Mouse (Mus musculus) heart, adult 11 months (tissue): ENCODE data around the gene Rpp21.

Experiments
- DNase-seq: peaks from one replicate; pipeline ENCODE4 v3.0.0; 2022

Gene Rpp21

DNA sequence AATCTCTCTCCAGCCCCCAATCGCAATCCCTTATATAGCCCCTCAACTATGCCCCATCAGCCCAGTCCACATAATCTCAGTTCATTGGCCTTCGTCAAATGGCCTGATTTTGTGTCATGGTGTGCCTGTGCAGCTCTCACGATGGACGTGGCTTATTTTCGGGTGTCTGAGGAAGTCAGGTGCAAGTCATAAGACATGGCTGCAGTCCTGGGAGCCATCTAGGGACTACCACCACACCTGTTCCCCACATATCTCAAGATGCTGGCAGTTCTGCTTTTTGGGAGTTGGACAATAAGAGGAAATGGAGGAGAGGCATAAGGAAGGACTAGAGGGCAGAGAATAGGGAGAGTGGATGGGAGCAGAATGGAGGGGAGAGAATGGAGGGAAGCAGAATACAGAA lies 24.3 kb downstream of the Rpp21 start:
- peak; percentile 64 for DNase-seq

DNA sequence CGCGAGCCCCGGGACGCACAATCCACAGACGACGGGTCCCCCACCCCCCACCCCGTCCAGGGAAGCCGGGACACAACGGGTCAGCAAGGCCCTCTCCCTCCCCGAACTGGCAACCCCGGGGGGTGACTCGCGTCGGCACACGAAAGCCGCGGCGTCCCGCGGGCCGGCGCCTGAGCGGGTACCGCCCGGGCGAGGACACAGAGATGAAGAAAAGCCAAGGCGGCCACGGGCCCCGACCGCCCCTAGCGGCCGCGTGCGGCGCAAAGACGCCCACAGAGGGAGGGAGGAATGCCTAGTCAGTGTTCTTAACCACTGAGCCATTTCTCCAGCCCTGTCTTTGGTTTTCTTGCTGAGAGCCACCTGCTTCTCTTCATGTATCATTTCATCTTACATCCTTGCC lies 26.6 kb downstream of the Rpp21 start:
- peak; percentile 97 for DNase-seq

DNA sequence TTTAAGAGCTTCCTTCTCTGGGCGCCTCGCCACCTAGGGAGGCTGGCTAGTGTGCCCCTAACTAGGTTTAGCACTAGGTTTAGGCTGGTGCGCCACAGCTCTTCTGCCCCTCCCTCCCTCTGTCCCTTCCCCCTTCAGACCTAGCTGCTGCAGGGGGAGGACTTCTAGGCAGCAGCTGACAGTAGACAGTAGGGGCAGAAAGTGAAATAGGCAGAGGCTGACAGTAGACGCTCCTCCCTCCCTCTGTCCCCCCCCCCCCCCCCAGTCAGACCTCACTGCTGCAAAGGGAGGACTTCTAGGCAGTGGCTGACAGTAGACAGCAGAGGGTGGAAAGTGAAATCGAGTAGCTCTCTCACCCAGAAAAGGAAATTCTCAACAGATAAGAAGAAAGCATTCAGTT lies 28.8 kb downstream of the Rpp21 start:
- DNase-seq: no peak

DNA sequence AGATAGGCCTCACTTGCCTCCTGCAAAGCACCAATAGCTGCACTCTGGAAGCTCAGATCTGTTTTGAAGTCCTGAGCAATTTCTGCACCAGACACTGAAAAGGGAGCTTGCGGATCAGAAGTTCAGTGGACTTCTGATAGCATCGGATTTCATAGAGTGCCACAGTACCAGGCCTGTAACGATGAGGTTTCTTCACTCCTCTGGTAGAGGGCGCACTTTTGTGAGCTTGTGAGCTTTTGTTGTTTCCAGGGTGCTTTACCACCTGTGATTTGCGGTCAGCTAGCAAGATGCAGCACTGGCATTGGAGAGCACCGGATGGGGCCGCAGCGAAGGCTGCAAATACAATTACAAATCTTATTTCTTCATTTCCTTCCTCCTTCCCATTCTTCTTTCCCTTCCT lies 30.9 kb downstream of the Rpp21 start:
- peak; percentile 65 for DNase-seq

DNA sequence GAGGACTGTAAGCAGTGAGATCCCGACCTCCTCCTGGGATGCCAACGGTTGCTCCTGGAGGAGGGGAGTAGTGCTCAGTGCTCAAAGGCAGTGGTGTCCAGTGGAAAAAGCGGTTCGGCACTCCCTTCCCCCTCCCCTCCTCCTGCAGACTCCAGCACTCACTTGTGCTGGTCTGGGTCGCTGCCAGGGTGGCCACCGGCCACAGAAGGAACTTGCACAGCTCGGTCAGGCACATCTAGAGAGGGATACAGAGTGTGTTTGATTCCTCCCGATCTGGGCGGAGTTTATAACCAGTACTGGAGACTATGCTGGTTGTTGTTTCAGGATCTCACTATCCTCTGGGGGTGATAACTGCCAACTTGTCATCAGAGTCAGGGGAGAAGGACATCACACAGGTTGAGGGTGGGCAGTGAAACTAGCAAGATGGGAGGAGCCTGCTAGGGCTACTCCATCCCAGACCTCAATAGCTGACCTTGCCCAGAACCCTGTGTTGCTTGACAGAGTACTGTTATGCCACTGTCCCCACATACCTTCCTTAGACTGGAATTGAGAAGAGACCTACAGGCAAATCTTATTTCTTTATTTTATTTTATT lies 32.5 kb downstream of the Rpp21 start:
- peak; percentile 90 for DNase-seq

DNA sequence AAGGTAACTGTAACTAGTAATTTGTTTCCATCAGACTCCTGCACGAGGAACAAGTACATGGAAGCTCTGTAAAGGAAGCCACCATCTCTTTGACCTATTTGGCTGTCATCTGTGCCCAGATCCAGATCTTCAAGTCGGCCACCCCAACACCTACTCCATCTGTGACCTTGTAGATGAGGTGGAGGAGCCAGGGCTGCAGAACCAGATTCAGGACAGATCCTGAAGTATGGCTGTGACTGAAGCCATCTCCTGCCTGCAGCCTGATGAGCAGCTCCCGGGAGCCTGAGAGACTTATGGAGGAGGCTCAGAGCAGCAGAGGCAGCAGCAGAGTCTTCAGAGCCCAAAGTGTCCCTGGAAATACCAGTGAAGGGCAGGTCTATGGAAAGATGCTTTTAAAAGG lies 33.4 kb downstream of the Rpp21 start:
- peak; percentile 56 for DNase-seq

DNA sequence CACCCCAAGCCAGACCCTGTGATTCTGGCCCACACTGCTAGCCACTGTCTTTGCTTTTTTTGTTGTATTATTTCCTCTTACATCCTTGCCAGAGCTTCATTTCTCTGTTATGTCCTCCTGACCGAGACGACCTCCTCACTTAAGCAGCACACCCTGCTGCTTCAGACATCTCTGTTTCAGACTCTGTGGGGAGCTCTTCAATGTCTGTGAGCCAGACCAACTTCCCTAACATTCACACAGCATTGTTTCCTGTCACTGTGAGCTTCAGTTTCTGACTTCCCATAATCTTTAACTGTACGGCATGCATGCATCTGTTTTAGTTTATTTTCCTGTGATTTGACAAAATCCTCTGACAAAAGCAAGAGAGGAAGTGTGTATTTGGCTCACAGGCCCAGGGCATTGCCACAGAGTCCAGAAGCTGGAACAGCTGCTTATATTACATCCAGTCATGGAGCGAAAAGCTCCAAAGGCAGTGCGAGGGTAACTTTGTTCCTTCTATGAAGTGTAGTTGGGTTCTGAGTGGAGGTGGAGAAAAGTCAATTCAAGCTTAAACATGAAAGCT lies 39.2 kb downstream of the Rpp21 start:
- peak; percentile 43 for DNase-seq

DNA sequence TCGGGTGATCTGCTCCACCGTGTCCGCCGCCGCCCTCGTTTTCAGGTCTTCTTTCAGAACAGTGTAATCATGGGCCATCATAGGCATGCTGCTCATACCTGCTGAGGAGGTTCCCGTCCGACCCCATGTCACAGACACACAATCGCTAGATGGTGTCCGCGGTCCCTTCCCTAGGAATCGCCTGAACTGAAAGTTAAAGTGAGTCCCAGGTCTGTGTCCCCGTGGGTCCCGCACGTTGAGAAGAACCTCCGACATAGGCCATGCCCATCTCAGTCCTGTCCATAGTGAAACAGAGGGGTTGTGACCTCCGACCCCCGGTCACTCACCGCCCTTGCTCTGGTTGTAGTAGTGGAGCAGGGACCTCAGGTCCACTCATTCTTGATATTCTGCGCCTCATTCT lies 42.3 kb downstream of the Rpp21 start:
- DNase-seq: no peak

DNA sequence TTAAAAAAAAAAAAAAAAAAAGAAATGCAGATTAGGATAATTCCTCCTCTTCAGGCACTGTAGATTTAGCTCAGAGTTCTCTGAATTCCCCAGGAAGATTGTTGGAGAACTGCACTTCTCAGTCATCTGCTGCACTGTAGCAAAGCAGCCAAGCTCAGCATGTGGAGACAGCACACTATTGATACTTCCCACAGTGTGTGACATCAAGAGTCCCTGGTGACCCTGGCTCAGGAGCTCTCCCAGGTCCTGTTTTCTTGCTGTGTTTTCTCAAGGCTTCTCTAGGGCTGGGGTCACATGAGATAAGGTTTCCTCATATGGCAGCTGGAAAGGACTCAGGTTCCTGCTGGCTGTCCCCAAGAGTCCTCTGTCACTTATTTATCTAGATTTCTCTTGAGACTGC lies 51.0 kb downstream of the Rpp21 start:
- no peak for DNase-seq

DNA sequence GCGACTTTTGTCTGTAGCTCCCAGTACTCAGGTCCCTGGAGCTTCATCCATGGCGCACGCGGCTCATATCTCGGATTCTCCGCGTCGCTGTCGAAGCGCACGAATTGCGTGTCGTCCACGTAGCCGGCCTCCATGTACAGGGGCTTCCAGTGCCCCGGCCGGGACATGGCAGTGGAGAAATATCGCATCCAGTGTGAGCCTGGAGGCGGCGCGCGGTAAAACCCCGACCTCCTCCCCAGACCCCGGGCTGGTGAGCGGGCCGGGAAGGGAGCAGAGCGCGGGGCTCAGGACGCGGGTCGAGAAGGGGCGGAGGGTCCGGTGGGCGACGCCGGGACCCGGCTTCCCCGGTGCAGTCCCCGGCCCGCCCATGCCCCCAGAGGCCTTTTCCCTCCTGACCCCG lies 52.0 kb downstream of the Rpp21 start:
- DNase-seq: peak; percentile 89
